Mouse (Mus musculus): ENCODE results near the gene Ccdc180. TPM values are rescaled to one million over a fixed set of nuclear protein-coding genes. Genes with fewer than 3 reads are reported as not detected.

Ccdc180 gene
- polyA plus RNA-seq, 1 experiment, result 15.9 TPM

GRCm38 (mm10) chr4:45853496-45854246, 36.4 kb upstream of the Ccdc180 start:
- Histone ChIP-seq H3K4me1 (ENCODE audit: control insufficient read depth, insufficient read depth, low read length) (peaks cover 6% of the 10 kb centered on the region), H3K36me3 (ENCODE audit: control insufficient read depth, insufficient read depth, low read length) (no peaks in the 10 kb centered on the region), H3K27ac (ENCODE audit: control insufficient read depth, insufficient read depth, low read depth, low read length) (no peak overlapping the region), H3K4me3 (ENCODE audit: control insufficient read depth, low read depth, low read length) (no peak overlapping the region), H3K27me3 (ENCODE audit: control insufficient read depth, insufficient read depth, low read length) (no peaks in the 10 kb centered on the region)
- no peak for TF ChIP-seq POLR2A (IDR thresholded peaks at IDR 0.05; ENCODE audit: control insufficient read depth, low read depth, low read length)
- no peak for TF ChIP-seq CTCF (IDR thresholded peaks at IDR 0.05; ENCODE audit: control insufficient read depth, insufficient read depth, insufficient replicate concordance, low read depth, low read length)

GRCm38 (mm10) chr4:45855803-45856424, 34.2 kb upstream of the Ccdc180 start:
- TF ChIP-seq CTCF (IDR thresholded peaks at IDR 0.05; ENCODE audit: control insufficient read depth, insufficient read depth, insufficient replicate concordance, low read depth, low read length) (peak; percentile 75; the same call in 1 of the 2 replicates), POLR2A (IDR thresholded peaks at IDR 0.05; ENCODE audit: control insufficient read depth, low read depth, low read length) (no peak)
- H3K4me3 ChIP-seq (ENCODE audit: control insufficient read depth, low read depth, low read length), result no peak overlapping the region

GRCm38 (mm10) chr4:45861160-45861559, 28.9 kb upstream of the Ccdc180 start:
- Histone ChIP-seq H3K27me3 (ENCODE audit: control insufficient read depth, insufficient read depth, low read length) (no peaks in the 10 kb centered on the region), H3K4me3 (ENCODE audit: control insufficient read depth, low read depth, low read length) (no peak overlapping the region), H3K4me1 (ENCODE audit: control insufficient read depth, insufficient read depth, low read length) (peaks cover 2% of the 10 kb centered on the region), H3K27ac (ENCODE audit: control insufficient read depth, insufficient read depth, low read depth, low read length) (no peak overlapping the region), H3K36me3 (ENCODE audit: control insufficient read depth, insufficient read depth, low read length) (no peaks in the 10 kb centered on the region)
- TF ChIP-seq POLR2A (IDR thresholded peaks at IDR 0.05; ENCODE audit: control insufficient read depth, low read depth, low read length) (no peak), CTCF (IDR thresholded peaks at IDR 0.05; ENCODE audit: control insufficient read depth, insufficient read depth, insufficient replicate concordance, low read depth, low read length) (no peak)

More at GRCm38 (mm10) chr4:45855803-45856424, 34.2 kb upstream of the Ccdc180 start:
- Histone ChIP-seq H3K36me3 (ENCODE audit: control insufficient read depth, insufficient read depth, low read length) (no peaks in the 10 kb centered on the region), H3K4me1 (ENCODE audit: control insufficient read depth, insufficient read depth, low read length) (peaks cover 6% of the 10 kb centered on the region), H3K27ac (ENCODE audit: control insufficient read depth, insufficient read depth, low read depth, low read length) (no peak overlapping the region), H3K27me3 (ENCODE audit: control insufficient read depth, insufficient read depth, low read length) (no peaks in the 10 kb centered on the region)

GRCm38 (mm10) chr4:45867416-45867815, 22.7 kb upstream of the Ccdc180 start:
- no peak overlapping the region for H3K27ac ChIP-seq (ENCODE audit: control insufficient read depth, insufficient read depth, low read depth, low read length)
- peaks cover 7% of the 10 kb centered on the region for H3K4me1 ChIP-seq (ENCODE audit: control insufficient read depth, insufficient read depth, low read length)
- H3K27me3 ChIP-seq (ENCODE audit: control insufficient read depth, insufficient read depth, low read length), result no peaks in the 10 kb centered on the region
- TF ChIP-seq POLR2A (IDR thresholded peaks at IDR 0.05; ENCODE audit: control insufficient read depth, low read depth, low read length) (no peak), CTCF (IDR thresholded peaks at IDR 0.05; ENCODE audit: control insufficient read depth, insufficient read depth, insufficient replicate concordance, low read depth, low read length) (no peak)
- no peak overlapping the region for H3K4me3 ChIP-seq (ENCODE audit: control insufficient read depth, low read depth, low read length)
- no peaks in the 10 kb centered on the region for H3K36me3 ChIP-seq (ENCODE audit: control insufficient read depth, insufficient read depth, low read length)

GRCm38 (mm10) chr4:45869021-45869815, 20.9 kb upstream of the Ccdc180 start:
- Histone ChIP-seq H3K27ac (ENCODE audit: control insufficient read depth, insufficient read depth, low read depth, low read length) (no peak overlapping the region), H3K4me1 (ENCODE audit: control insufficient read depth, insufficient read depth, low read length) (peaks cover 7% of the 10 kb centered on the region), H3K4me3 (ENCODE audit: control insufficient read depth, low read depth, low read length) (peak overlapping the region; percentile 61), H3K27me3 (ENCODE audit: control insufficient read depth, insufficient read depth, low read length) (no peaks in the 10 kb centered on the region), H3K36me3 (ENCODE audit: control insufficient read depth, insufficient read depth, low read length) (no peaks in the 10 kb centered on the region)
- TF ChIP-seq CTCF (IDR thresholded peaks at IDR 0.05; ENCODE audit: control insufficient read depth, insufficient read depth, insufficient replicate concordance, low read depth, low read length) (no peak), POLR2A (IDR thresholded peaks at IDR 0.05; ENCODE audit: control insufficient read depth, low read depth, low read length) (no peak)

GRCm38 (mm10) chr4:45872147-45872546, 18.0 kb upstream of the Ccdc180 start:
- Histone ChIP-seq H3K27me3 (ENCODE audit: control insufficient read depth, insufficient read depth, low read length) (no peaks in the 10 kb centered on the region), H3K4me1 (ENCODE audit: control insufficient read depth, insufficient read depth, low read length) (peaks cover 7% of the 10 kb centered on the region), H3K36me3 (ENCODE audit: control insufficient read depth, insufficient read depth, low read length) (no peaks in the 10 kb centered on the region), H3K4me3 (ENCODE audit: control insufficient read depth, low read depth, low read length) (no peak overlapping the region), H3K27ac (ENCODE audit: control insufficient read depth, insufficient read depth, low read depth, low read length) (no peak overlapping the region)
- no peak for TF ChIP-seq POLR2A (IDR thresholded peaks at IDR 0.05; ENCODE audit: control insufficient read depth, low read depth, low read length)

- H3K4me3 ChIP-seq (ENCODE audit: control insufficient read depth, low read depth, low read length), result no peak overlapping the region
- no peaks in the 10 kb centered on the region for H3K36me3 ChIP-seq (ENCODE audit: control insufficient read depth, insufficient read depth, low read length)
- H3K4me1 ChIP-seq (ENCODE audit: control insufficient read depth, insufficient read depth, low read length), result peaks cover 2% of the 10 kb centered on the region
- H3K27me3 ChIP-seq (ENCODE audit: control insufficient read depth, insufficient read depth, low read length), result no peaks in the 10 kb centered on the region
- TF ChIP-seq POLR2A (IDR thresholded peaks at IDR 0.05; ENCODE audit: control insufficient read depth, low read depth, low read length) (no peak), CTCF (IDR thresholded peaks at IDR 0.05; ENCODE audit: control insufficient read depth, insufficient read depth, insufficient replicate concordance, low read depth, low read length) (no peak)
- no peak overlapping the region for H3K27ac ChIP-seq (ENCODE audit: control insufficient read depth, insufficient read depth, low read depth, low read length)
Observed at GRCm38 (mm10) chr4:45878929-45879328, 11.2 kb upstream of the Ccdc180 start.
